Mouse (Mus musculus) left cerebral cortex, adult 18-20 months (tissue): ENCODE data around the gene Fbxl17. TPM values are rescaled to one million over a fixed set of nuclear protein-coding genes. Genes with fewer than 3 reads are reported as not detected.

Experiments
- DNase-seq, 2 experiments: peaks; one replicate each; pipeline ENCODE4 v3.0.0; 2021 to 2022; ENCODE audit warnings: low spot score in 2 of 2, mixed read lengths in 1 of 2
- total RNA-seq, 2 experiments: library from RNA; stranded (reverse); gene quantifications; 2 replicates each; pipeline ENCODE4 v1.2.3; 2021

Fbxl17 gene
- total RNA-seq, 2 experiments from 2014 or later: 58.2 to 62.9 TPM

GRCm38 (mm10) chr17:63117130-63117529, 382.7 kb downstream of the Fbxl17 start:
- no peak for DNase-seq

- DNase-seq: peak in 1 of 2 experiments; percentile 28
Observed at GRCm38 (mm10) chr17:63114399-63115085, 385.3 kb downstream of the Fbxl17 start.

- DNase-seq: no peak
Observed at GRCm38 (mm10) chr17:63112826-63113225, 387.0 kb downstream of the Fbxl17 start.

GRCm38 (mm10) chr17:63110994-63111393, 388.8 kb downstream of the Fbxl17 start:
- DNase-seq: no peak

- no peak for DNase-seq
Observed at GRCm38 (mm10) chr17:63110211-63110755, 389.5 kb downstream of the Fbxl17 start.

GRCm38 (mm10) chr17:63108035-63108434, 391.8 kb downstream of the Fbxl17 start:
- DNase-seq: no peak

GRCm38 (mm10) chr17:63107515-63107914, 392.3 kb downstream of the Fbxl17 start:
- DNase-seq: no peak

GRCm38 (mm10) chr17:63095553-63095952, 404.3 kb downstream of the Fbxl17 start:
- DNase-seq: no peak

GRCm38 (mm10) chr17:63095017-63095416, 404.8 kb downstream of the Fbxl17 start:
- DNase-seq: no peak

GRCm38 (mm10) chr17:63093184-63093583, 406.6 kb downstream of the Fbxl17 start:
- DNase-seq: no peak

GRCm38 (mm10) chr17:63092774-63093173, 407.0 kb downstream of the Fbxl17 start:
- DNase-seq: no peak

GRCm38 (mm10) chr17:63090112-63090511, 409.7 kb downstream of the Fbxl17 start:
- no peak for DNase-seq

- DNase-seq: no peak
Observed at GRCm38 (mm10) chr17:63087265-63087664, 412.6 kb downstream of the Fbxl17 start.

- no peak for DNase-seq
Observed at GRCm38 (mm10) chr17:63086526-63086925, 413.3 kb downstream of the Fbxl17 start.

GRCm38 (mm10) chr17:63085227-63085626, 414.6 kb downstream of the Fbxl17 start:
- DNase-seq: no peak

GRCm38 (mm10) chr17:63079087-63079486, 420.7 kb downstream of the Fbxl17 start:
- DNase-seq: no peak

- no peak for DNase-seq
Observed at GRCm38 (mm10) chr17:63077509-63077908, 422.3 kb downstream of the Fbxl17 start.

- no peak for DNase-seq
Observed at GRCm38 (mm10) chr17:63076661-63077060, 423.2 kb downstream of the Fbxl17 start.

- no peak for DNase-seq
Observed at GRCm38 (mm10) chr17:63076037-63076426, 423.8 kb downstream of the Fbxl17 start.

- no peak for DNase-seq
Observed at GRCm38 (mm10) chr17:63075091-63076036, 424.5 kb downstream of the Fbxl17 start.

- no peak for DNase-seq
Observed at GRCm38 (mm10) chr17:63073342-63073741, 426.5 kb downstream of the Fbxl17 start.
